Mouse (Mus musculus): ENCODE data around the gene Gins3.

Gins3 gene

GRCm38 (mm10) chr8:95633262-95634062 lies at the start of gene Gins3:
TSS of gene Gins3 (plus strand) at chr8:95633453.
- DNase-seq (ENCODE audit: low read depth): peak; percentile 95

- DNase-seq (ENCODE audit: low read depth): no peak
Observed at GRCm38 (mm10) chr8:95587339-95587738, 45.9 kb upstream of the Gins3 start.

DNA sequence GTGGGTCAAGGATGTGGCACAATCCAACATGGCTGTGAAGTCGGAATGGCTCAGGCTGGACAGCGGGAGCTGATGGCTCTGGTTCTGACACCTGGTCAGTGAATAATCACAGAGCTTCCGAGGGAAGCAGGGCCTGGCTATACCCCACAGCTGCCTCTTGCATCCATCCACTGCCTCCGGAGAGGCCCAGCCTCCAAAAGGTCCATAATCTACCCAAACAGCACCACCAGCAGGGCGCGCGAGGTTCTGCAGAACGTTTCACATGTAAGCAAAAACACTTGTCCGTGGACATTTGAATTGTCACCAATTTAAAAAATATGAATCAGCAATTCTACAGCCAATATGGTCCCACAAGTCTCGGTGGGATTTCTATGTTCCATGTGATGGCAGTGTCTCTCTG lies 44.0 kb upstream of the Gins3 start:
- DNase-seq (ENCODE audit: low read depth): no peak

DNA sequence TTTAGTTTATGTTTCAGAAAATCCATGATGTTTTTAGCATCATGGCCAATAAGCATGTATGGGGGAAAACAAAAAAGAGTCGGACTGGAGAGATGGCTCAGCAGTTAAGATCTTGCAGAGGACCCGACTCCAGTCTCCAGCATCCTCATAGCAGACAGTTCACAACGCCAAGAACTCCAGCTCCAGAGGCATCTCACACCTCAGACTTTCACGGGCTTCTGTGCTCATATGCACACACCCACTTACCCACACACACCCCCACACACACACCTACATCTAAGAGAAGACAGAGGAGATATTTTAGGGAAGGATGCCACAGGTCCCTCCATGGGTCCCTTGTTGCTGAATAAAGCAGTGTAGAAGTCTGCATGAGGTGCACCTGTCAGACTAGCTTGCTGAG lies 42.7 kb upstream of the Gins3 start:
- no peak for DNase-seq (ENCODE audit: low read depth)

GRCm38 (mm10) chr8:95592131-95592780 lies 41.0 kb upstream of the Gins3 start:
- DNase-seq (ENCODE audit: low read depth): no peak

DNA sequence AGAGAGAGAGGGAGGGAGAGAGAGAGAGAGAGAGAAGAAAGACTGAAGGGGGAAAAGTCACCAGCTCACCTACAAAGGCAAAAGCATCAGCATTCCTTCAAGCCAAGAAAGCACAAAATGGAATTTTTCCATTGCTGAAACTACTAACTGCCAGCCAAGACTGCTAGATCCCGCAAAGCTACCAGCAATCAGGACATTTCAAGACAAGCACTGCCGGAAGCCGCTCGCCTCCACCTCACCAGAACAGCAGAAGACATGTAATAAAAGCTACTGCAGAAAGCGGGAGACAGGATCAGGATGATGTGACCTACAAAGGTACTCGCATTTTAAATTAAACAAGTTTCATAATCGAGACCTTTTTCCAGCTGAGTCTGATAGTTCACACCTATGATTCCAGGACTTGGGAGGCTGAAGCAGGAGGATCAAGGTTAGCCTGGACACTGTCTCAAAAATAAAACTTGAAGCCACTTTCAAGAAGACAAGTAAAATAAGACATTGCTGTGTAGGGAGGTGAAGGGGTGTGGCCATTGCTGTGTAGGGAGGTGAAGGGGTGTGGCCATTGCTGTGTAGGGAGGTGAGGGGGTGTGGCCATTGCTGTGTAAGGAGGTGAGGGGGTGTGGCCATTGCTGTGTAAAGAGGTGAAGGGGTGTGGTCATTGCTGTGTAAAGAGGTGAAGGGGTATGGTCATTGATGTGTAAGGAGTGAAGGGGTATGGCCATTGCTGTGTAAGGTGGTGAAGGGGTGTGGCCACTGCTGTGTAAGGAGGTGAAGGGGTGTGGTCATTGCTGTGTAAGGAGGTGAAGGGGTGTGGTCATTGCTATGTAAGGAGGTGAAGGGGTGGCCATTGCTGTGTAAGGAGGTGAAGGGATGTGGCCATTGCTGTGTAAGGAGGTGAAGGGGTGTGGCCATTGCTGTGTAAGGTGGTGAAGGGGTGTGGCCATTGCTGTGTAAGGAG lies 39.5 kb upstream of the Gins3 start:
- DNase-seq (ENCODE audit: low read depth): no peak

GRCm38 (mm10) chr8:95595131-95595530 lies 38.1 kb upstream of the Gins3 start:
- DNase-seq (ENCODE audit: low read depth): no peak

- DNase-seq (ENCODE audit: low read depth): no peak
Observed at GRCm38 (mm10) chr8:95596841-95597241, 36.4 kb upstream of the Gins3 start.

- peak; percentile 66 for DNase-seq (ENCODE audit: low read depth)
Observed at GRCm38 (mm10) chr8:95599861-95600260, 33.4 kb upstream of the Gins3 start.

DNA sequence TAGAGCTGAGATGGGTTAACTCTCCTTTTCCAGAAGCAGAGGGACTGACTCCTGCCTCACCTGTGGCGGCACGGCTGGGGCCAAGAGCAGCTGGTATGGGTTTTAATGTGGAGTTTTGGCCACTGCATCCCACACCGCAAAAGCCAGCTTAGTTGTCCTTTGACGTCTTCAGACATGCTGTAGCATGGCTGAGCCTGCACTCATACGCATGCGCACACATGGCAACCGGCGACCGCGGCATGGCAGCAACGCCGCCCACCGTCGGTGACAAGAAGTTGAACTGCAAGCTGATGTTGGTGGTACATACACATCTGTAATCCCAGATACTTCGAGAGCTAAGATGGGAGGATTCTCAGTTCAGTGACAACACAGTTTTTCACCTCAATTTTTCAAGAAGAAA lies 31.9 kb upstream of the Gins3 start:
- DNase-seq (ENCODE audit: low read depth): no peak

GRCm38 (mm10) chr8:95602168-95602567 lies 31.1 kb upstream of the Gins3 start:
- no peak for DNase-seq (ENCODE audit: low read depth)

- peak; percentile 23 for DNase-seq (ENCODE audit: low read depth)
Observed at GRCm38 (mm10) chr8:95606509-95606908, 26.7 kb upstream of the Gins3 start.

GRCm38 (mm10) chr8:95607210-95607609 lies 26.0 kb upstream of the Gins3 start:
- no peak for DNase-seq (ENCODE audit: low read depth)

GRCm38 (mm10) chr8:95609406-95609805 lies 23.8 kb upstream of the Gins3 start:
- no peak for DNase-seq (ENCODE audit: low read depth)

DNA sequence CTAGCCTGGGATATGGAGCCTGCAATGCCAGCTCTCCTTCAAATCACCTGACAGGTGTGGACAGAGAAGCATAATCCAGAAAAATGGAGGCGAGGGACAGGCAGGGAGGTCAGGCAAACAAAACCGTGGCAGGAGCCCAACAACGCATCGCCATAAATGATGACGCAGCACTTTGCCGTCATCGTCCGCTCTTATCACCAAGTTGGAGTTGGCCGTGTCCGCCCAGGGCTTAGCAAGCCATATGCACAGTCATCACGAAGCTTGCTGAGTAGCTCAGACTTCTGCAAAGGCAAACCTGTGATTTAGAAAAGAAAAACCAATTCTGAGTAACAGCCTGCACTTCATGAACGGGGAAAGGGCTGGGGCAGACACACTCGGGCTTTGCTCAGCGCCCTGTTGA lies 22.5 kb upstream of the Gins3 start:
- no peak for DNase-seq (ENCODE audit: low read depth)

GRCm38 (mm10) chr8:95611769-95612168 lies 21.5 kb upstream of the Gins3 start:
- no peak for DNase-seq (ENCODE audit: low read depth)

DNA sequence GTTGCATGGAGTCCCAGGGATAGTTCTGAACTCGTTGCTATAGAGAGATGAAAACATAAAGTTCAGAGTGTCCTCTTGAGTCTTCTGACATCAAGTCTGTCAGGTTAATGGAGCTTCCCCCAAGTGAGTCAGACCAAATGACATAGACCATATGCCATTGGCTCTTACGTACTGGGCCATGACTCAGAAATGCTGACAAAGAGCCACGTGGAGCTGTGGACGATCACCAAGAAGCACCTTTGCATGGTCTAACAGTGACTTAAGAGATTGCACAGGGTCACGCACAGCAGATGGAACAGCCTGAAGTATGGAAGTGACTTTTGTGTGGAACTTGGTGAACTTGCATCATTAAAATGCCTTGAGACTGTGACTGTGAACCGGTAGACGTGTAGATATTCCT lies 16.9 kb upstream of the Gins3 start:
- no peak for DNase-seq (ENCODE audit: low read depth)

DNA sequence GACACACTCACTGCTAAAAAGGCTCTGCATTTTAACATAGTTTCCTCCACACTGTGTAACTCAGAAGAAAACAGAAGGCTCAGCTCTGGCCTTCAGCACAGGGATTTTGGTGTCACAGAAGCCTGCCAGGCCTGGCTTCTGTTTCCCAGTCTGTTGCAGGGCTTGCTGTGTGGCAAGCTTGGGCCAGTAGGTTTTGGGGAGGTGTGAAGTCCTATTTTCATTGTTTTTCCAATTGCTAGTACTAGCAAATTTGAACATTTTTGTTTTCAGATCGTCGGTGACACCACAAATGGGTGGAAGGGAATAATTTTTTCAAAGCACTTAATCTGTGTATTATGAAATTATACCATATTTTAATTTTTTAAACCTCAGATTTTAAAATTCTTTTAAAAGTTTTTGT lies 13.2 kb upstream of the Gins3 start:
- no peak for DNase-seq (ENCODE audit: low read depth)

- DNase-seq (ENCODE audit: low read depth): no peak
Observed at GRCm38 (mm10) chr8:95624833-95625232, 8.4 kb upstream of the Gins3 start.

GRCm38 (mm10) chr8:95632840-95633239 lies 413 bp upstream of the Gins3 start:
- no peak for DNase-seq (ENCODE audit: low read depth)

DNA sequence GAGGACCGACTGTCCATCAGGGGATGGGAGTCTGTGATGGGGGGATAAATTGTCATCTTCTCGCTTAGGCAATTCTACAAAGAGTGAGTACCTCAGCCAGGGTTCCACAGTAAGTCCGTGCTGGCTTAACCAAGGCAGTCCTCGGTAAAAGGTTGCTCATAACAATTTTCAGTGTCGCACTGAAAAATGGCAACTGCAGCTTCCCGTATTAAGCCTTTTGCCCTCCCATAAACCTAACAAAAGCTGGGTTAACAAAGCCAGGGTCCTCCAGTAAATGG lies 749 bp downstream of the Gins3 start:
- no peak for DNase-seq (ENCODE audit: low read depth)

DNA sequence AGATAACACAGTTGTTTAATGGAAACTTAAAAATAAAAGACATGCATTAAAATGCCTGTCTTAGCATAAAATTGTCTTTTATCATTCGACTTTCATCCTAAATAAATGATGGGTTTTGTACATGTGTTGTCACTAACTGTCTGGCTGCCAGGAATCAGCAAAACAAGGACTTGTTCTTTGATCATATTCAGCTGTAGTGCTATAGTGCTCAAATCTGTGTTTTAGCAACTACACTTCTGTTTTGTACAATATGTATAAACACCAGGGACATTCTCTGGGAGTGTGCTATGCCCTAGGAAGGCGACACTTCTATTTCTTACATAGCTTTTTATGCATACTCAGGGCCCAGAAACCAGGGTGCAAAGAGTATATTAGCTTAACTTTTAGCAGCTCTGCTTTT lies 11.7 kb downstream of the Gins3 start:
- DNase-seq (ENCODE audit: low read depth): no peak

DNA sequence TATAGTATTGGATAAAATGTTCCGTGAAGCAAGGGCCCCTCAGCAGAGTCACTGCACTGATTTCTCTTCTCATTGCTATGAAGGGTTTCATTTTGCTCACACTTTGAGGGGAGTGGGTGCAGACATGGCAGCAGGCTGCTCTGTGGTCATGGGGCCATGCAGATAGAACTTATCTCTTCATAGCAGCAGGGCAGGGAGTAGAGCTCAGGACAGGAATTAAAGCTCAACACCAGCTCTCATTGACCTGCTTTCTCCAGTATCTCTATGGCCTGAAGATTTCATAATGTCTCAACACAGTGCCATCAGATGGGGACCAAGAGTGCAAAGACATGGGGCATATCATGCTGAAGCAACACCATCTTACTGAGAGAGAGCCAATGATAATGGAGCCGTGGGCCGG lies 15.0 kb downstream of the Gins3 start:
- DNase-seq (ENCODE audit: low read depth): no peak
